Mouse (Mus musculus): ENCODE measurements at regions not wholly inside any gene's neighbourhood (a gene's known extent, or its start where the extent isn't known, plus 50 kb on each side); places are given as distances from the start of the nearest gene placed in this dataset.

GRCm38 (mm10) chr15:97558725-97559124 lies 146.9 kb downstream of the Rpap3 start:
- no peak for DNase-seq (ENCODE audit: low spot score)
- H3K27ac ChIP-seq = no peak overlapping the region
- no peak overlapping the region for H3K9ac ChIP-seq (replicated peaks; ENCODE audit: low read length)
- no peak overlapping the region for H3K4me3 ChIP-seq (ENCODE audit: low read length)
- ATAC-seq = no peak
- WGBS = 74% methylated on average over 7 of the region's 7 CpGs
- no peaks in the 10 kb centered on the region for H3K4me1 ChIP-seq (ENCODE audit: insufficient read depth, low read length)
- no peaks in the 10 kb centered on the region for H3K36me3 ChIP-seq (ENCODE audit: insufficient read depth, low read length)
- no peak for TF ChIP-seq CTCF (IDR thresholded peaks at IDR 0.05; ENCODE audit: low read depth)
- no peaks in the 10 kb centered on the region for H3K27me3 ChIP-seq (ENCODE audit: insufficient read depth, low read length)
- H3K9me3 ChIP-seq (ENCODE audit: low read length) = peaks cover 14% of the 10 kb centered on the region
- no peak overlapping the region for H3K4me2 ChIP-seq (ENCODE audit: low read depth, low read length)

GRCm38 (mm10) chr15:97548354-97548753 lies 157.3 kb downstream of the Rpap3 start:
- DNase-seq (ENCODE audit: low spot score) = no peak
- H3K27ac ChIP-seq = no peak overlapping the region
- no peak overlapping the region for H3K4me2 ChIP-seq (ENCODE audit: low read depth, low read length)
- WGBS = 93% methylated on average over 4 of the region's 4 CpGs
- ATAC-seq = no peak
- no peaks in the 10 kb centered on the region for H3K36me3 ChIP-seq (ENCODE audit: insufficient read depth, low read length)
- H3K9me3 ChIP-seq (ENCODE audit: low read length) = no peaks in the 10 kb centered on the region
- no peak overlapping the region for H3K4me3 ChIP-seq (ENCODE audit: low read length)
- 0 out of 2 replicates have a peak, but pooled peaks have one; percentile 11 for TF ChIP-seq CTCF (IDR thresholded peaks at IDR 0.05; ENCODE audit: low read depth)
- no peak overlapping the region for H3K9ac ChIP-seq (replicated peaks; ENCODE audit: low read length)
- no peaks in the 10 kb centered on the region for H3K4me1 ChIP-seq (ENCODE audit: insufficient read depth, low read length)
- H3K27me3 ChIP-seq (ENCODE audit: insufficient read depth, low read length) = no peaks in the 10 kb centered on the region

DNA sequence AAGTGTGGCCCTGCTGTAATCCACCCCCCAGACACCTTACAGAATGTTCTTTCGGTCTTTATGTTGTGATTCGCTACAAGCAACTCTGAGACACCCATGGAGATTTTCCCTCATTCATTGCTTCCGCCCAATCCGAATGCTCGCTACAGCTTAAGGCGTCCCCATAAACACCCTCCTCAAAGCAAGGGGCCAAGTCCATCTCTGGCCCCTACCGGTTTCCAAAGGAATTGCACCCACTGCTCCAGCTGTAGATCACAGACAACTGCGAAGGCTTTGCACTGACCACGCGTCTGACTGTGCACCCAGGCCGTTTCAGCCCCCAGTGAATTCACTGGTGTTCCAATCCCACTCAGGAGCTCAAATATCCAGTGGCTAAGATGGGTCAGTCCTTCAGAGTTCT lies 160.6 kb downstream of the Rpap3 start:
- Histone ChIP-seq H3K36me3 (ENCODE audit: insufficient read depth, low read length) (no peaks in the 10 kb centered on the region), H3K4me3 (ENCODE audit: low read length) (no peak overlapping the region), H3K27me3 (ENCODE audit: insufficient read depth, low read length) (no peaks in the 10 kb centered on the region), H3K4me2 (ENCODE audit: low read depth, low read length) (no peak overlapping the region), H3K4me1 (ENCODE audit: insufficient read depth, low read length) (no peaks in the 10 kb centered on the region), H3K9ac (replicated peaks; ENCODE audit: low read length) (no peak overlapping the region), H3K27ac (no peak overlapping the region), H3K9me3 (ENCODE audit: low read length) (no peaks in the 10 kb centered on the region)
- DNase-seq (ENCODE audit: low spot score) (no peak), ATAC-seq (no peak)
- TF ChIP-seq CTCF (IDR thresholded peaks at IDR 0.05; ENCODE audit: low read depth) = peak; percentile 12; the same call in 1 of the 2 replicates
- WGBS = 85% methylated on average over 11 of the region's 11 CpGs

GRCm38 (mm10) chr15:97541646-97542045 lies 164.0 kb downstream of the Rpap3 start:
- DNase-seq (ENCODE audit: low spot score) (no peak), ATAC-seq (no peak)
- Histone ChIP-seq H3K4me3 (ENCODE audit: low read length) (no peak overlapping the region), H3K4me1 (ENCODE audit: insufficient read depth, low read length) (no peaks in the 10 kb centered on the region), H3K36me3 (ENCODE audit: insufficient read depth, low read length) (no peaks in the 10 kb centered on the region), H3K4me2 (ENCODE audit: low read depth, low read length) (no peak overlapping the region), H3K9ac (replicated peaks; ENCODE audit: low read length) (no peak overlapping the region), H3K27ac (no peak overlapping the region), H3K9me3 (ENCODE audit: low read length) (no peaks in the 10 kb centered on the region), H3K27me3 (ENCODE audit: insufficient read depth, low read length) (no peaks in the 10 kb centered on the region)
- no peak for TF ChIP-seq CTCF (IDR thresholded peaks at IDR 0.05; ENCODE audit: low read depth)
- 58% methylated on average over 9 of the region's 9 CpGs for WGBS

DNA sequence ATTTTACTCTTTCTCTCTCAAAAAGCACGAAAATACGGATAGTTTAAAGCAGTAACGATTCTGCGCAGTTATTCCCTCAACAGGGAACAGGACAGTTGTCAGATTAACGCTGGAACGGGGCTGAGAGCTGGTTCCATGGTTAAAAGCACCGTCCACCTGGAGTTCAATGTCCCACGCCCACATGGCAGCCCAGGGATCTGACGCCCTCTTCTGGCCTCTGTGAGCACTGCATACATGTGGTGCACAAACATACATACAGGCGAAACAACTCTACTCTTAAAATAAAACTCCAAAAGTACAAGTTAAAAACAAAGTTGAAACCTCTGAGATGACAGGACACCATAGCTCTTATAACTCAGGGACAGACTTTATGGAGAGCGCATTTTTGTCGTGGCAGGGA lies 169.5 kb downstream of the Rpap3 start:
- ATAC-seq = no peak
- Histone ChIP-seq H3K27ac (no peak overlapping the region), H3K27me3 (ENCODE audit: insufficient read depth, low read length) (no peaks in the 10 kb centered on the region), H3K4me2 (ENCODE audit: low read depth, low read length) (no peak overlapping the region), H3K9me3 (ENCODE audit: low read length) (no peaks in the 10 kb centered on the region), H3K36me3 (ENCODE audit: insufficient read depth, low read length) (no peaks in the 10 kb centered on the region), H3K4me1 (ENCODE audit: insufficient read depth, low read length) (no peaks in the 10 kb centered on the region), H3K9ac (replicated peaks; ENCODE audit: low read length) (no peak overlapping the region), H3K4me3 (ENCODE audit: low read length) (no peak overlapping the region)
- TF ChIP-seq CTCF (IDR thresholded peaks at IDR 0.05; ENCODE audit: low read depth) = peak; percentile 45; the same call in 1 of the 2 replicates
- 87% methylated on average over 12 of the region's 12 CpGs for WGBS
- DNase-seq (ENCODE audit: low spot score) = no peak

- WGBS = 43% methylated on average over 5 of the region's 5 CpGs
- Histone ChIP-seq H3K36me3 (ENCODE audit: insufficient read depth, low read length) (no peaks in the 10 kb centered on the region), H3K27me3 (ENCODE audit: insufficient read depth, low read length) (no peaks in the 10 kb centered on the region), H3K4me2 (ENCODE audit: low read depth, low read length) (no peak overlapping the region), H3K4me1 (ENCODE audit: insufficient read depth, low read length) (no peaks in the 10 kb centered on the region), H3K4me3 (ENCODE audit: low read length) (no peak overlapping the region), H3K9me3 (ENCODE audit: low read length) (no peaks in the 10 kb centered on the region), H3K27ac (peak overlapping the region; percentile 34; the same call in 1 of the 2 replicates), H3K9ac (replicated peaks; ENCODE audit: low read length) (no peak overlapping the region)
- DNase-seq (ENCODE audit: low spot score) = peak; percentile 72
- TF ChIP-seq CTCF (IDR thresholded peaks at IDR 0.05; ENCODE audit: low read depth) = no peak
- ATAC-seq = no peak
Measured at GRCm38 (mm10) chr15:97534878-97535277, 170.7 kb downstream of the Rpap3 start.

GRCm38 (mm10) chr15:97533553-97534291 lies 171.9 kb downstream of the Rpap3 start:
- H3K27ac ChIP-seq = no peak overlapping the region

More at GRCm38 (mm10) chr15:97533553-97534291, 171.9 kb downstream of the Rpap3 start:
- H3K4me3 ChIP-seq (ENCODE audit: low read length) = no peak overlapping the region
- ATAC-seq = no peak
- no peak for TF ChIP-seq CTCF (IDR thresholded peaks at IDR 0.05; ENCODE audit: low read depth)
- WGBS = 65% methylated on average over 12 of the region's 12 CpGs
- no peaks in the 10 kb centered on the region for H3K27me3 ChIP-seq (ENCODE audit: insufficient read depth, low read length)
- no peak overlapping the region for H3K9ac ChIP-seq (replicated peaks; ENCODE audit: low read length)
- H3K4me1 ChIP-seq (ENCODE audit: insufficient read depth, low read length) = no peaks in the 10 kb centered on the region
- H3K4me2 ChIP-seq (ENCODE audit: low read depth, low read length) = no peak overlapping the region
- no peaks in the 10 kb centered on the region for H3K36me3 ChIP-seq (ENCODE audit: insufficient read depth, low read length)
- DNase-seq (ENCODE audit: low spot score) = no peak
- no peaks in the 10 kb centered on the region for H3K9me3 ChIP-seq (ENCODE audit: low read length)
